Mouse (Mus musculus) retina, embryonic 14.5 days (tissue): ENCODE data around the gene Samt3.

Source experiments
- DNase-seq: peaks from one replicate; pipeline ENCODE4 v3.0.0-alpha.2; 2015; ENCODE audit warnings: low spot score

Gene Samt3

DNA sequence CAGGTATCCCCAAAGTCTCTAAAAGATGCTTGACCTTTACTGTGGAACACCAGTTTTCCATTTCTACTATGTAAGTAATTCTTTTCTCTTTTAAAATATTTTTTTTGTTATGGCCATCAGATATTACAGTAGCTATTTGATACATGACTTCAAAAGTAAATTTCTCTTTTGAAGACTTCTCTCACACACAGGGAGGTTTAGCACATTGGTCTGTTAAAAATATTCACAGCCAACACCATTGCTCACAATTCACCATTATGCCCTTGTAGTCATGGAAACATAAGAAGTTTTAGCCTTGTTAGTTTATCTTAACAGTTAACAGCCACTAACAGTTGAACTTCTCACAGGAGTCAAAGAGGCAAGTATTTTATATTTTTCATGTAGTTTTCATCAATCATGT lies at the start of gene Samt3:
Gene Samt3 (plus strand): TSS at position 301 of the 400 bp plus-strand sequence.
- DNase-seq: no peak

DNA sequence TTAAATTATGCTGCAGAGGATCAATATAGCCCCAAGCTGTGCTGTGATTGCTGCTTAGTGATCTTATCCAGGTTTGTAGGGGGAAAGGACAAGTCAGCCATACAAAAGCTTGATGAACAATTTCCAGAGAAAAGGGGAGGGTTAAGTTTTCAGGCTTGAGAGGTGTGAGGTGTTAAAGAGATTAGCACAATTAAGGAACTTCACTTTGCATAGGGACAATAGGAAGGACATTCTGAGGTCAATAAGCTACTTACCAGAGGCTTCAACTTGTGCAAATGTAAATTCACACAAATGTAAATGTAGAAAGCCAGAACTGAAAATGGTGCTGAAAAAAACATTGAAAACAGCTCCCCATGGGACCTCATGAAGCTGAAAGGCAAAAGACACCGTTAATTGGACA lies 27.4 kb upstream of the Samt3 start:
- DNase-seq: no peak

DNA sequence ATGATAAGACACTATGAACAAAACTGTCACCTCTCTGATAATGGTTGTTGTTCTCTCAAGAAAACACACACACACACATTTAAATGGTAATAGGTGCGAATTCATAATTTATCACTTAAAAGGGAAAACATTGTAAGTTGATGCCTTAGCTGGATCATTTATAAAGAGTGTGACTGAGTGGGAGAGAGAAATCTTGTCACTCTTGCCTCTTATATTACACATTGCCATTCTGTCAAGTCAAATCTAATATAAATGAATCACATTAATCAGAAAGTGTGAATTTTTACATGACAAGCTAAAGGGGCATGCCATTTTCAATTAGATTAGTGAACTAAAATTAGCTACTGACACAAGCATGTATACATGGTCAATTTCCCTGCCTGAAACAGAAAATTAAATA lies 44.7 kb downstream of the Samt3 start:
- DNase-seq: no peak
